Mouse (Mus musculus): ENCODE results near the gene Cmc2. TPM values are rescaled to one million over a fixed set of nuclear protein-coding genes. Genes with fewer than 3 reads are reported as not detected.

Cmc2 gene
- total and polyA plus RNA-seq, 3 experiments: 11.1 to 123 (median 39.7) TPM

GRCm38 (mm10) chr8:116922060-116922757 is 954 bp upstream of the Cmc2 start:
- no peaks in the 10 kb centered on the region for H3K9me3 ChIP-seq (replicated peaks)
- TF ChIP-seq POLR2AphosphoS5 (IDR thresholded peaks at IDR 0.05; ENCODE audit: insufficient replicate concordance, low read depth, low read length) (no peak), CTCF (IDR thresholded peaks at IDR 0.05; ENCODE audit: low read depth, low read length) (no peak), GATA2 (IDR thresholded peaks at IDR 0.05; ENCODE audit: borderline replicate concordance, low read depth, low read length) (no peak), GATA1 (IDR thresholded peaks at IDR 0.05; ENCODE audit: borderline replicate concordance, low read length) (no peak), TAL1 (conservative IDR thresholded peaks at IDR 0.05; ENCODE audit: low read depth, low read length) (no peak)
- no peaks in the 10 kb centered on the region for H3K27me3 ChIP-seq (ENCODE audit: insufficient read depth, low read length)
- DNase-seq (ENCODE audit: low spot score): no peak
- no peak for ATAC-seq (ENCODE audit: extremely low read depth, insufficient number of reproducible peaks, low FRiP score, poor library complexity, severe bottlenecking)
- H3K4me3 ChIP-seq (ENCODE audit: low read depth, low read length): peak overlapping the region; percentile 89
- H3K4me1 ChIP-seq (ENCODE audit: insufficient read depth, low read depth, low read length): peaks cover 30% of the 10 kb centered on the region
- H3K36me3 ChIP-seq (replicated peaks): peaks cover 61% of the 10 kb centered on the region

DNA sequence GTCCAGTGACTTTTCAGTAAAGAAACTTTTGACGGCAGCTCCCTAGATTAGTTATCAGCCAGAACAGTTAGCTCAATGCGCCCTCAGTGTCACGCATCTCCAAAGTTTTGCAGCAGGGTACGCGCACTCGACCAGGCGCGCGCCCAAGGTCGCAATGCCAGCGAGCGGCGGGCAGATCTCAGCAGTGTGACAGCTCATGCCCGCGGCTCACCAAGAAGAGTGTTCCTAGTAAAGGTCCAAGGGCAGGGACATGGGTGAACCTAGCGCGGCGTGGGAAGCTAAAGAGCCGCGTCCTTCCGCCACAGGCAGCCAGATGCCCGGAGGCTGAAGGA is 284 bp downstream of the Cmc2 start:
- Histone ChIP-seq H3K4me3 (ENCODE audit: low read depth, low read length) (peak overlapping the region; percentile 89), H3K27me3 (ENCODE audit: insufficient read depth, low read length) (no peaks in the 10 kb centered on the region), H3K4me1 (ENCODE audit: insufficient read depth, low read depth, low read length) (peaks cover 33% of the 10 kb centered on the region), H3K9me3 (replicated peaks) (no peaks in the 10 kb centered on the region), H3K36me3 (replicated peaks) (peaks cover 60% of the 10 kb centered on the region)
- TF ChIP-seq GATA1 (IDR thresholded peaks at IDR 0.05; ENCODE audit: borderline replicate concordance, low read length): no peak
- no peak for TF ChIP-seq POLR2AphosphoS5 (IDR thresholded peaks at IDR 0.05; ENCODE audit: insufficient replicate concordance, low read depth, low read length)
- TF ChIP-seq CTCF (IDR thresholded peaks at IDR 0.05; ENCODE audit: low read depth, low read length): no peak
- TF ChIP-seq GATA2 (IDR thresholded peaks at IDR 0.05; ENCODE audit: borderline replicate concordance, low read depth, low read length): no peak
- no peak for TF ChIP-seq TAL1 (conservative IDR thresholded peaks at IDR 0.05; ENCODE audit: low read depth, low read length)
- peak; percentile 37 for ATAC-seq (ENCODE audit: extremely low read depth, insufficient number of reproducible peaks, low FRiP score, poor library complexity, severe bottlenecking)
- DNase-seq (ENCODE audit: low spot score): no peak

GRCm38 (mm10) chr8:116905836-116906235 is 15.4 kb downstream of the Cmc2 start:
- Histone ChIP-seq H3K36me3 (replicated peaks) (peaks cover 61% of the 10 kb centered on the region), H3K4me1 (ENCODE audit: insufficient read depth, low read depth, low read length) (peaks cover 3% of the 10 kb centered on the region; the same call in 1 of the 2 replicates), H3K9me3 (replicated peaks) (no peaks in the 10 kb centered on the region), H3K4me3 (ENCODE audit: low read depth, low read length) (no peak overlapping the region), H3K27me3 (ENCODE audit: insufficient read depth, low read length) (no peaks in the 10 kb centered on the region)
- DNase-seq (ENCODE audit: low spot score) (no peak), ATAC-seq (ENCODE audit: extremely low read depth, insufficient number of reproducible peaks, low FRiP score, poor library complexity, severe bottlenecking) (no peak)
- TF ChIP-seq TAL1 (conservative IDR thresholded peaks at IDR 0.05; ENCODE audit: low read depth, low read length) (no peak), POLR2AphosphoS5 (IDR thresholded peaks at IDR 0.05; ENCODE audit: insufficient replicate concordance, low read depth, low read length) (no peak), GATA2 (IDR thresholded peaks at IDR 0.05; ENCODE audit: borderline replicate concordance, low read depth, low read length) (no peak), GATA1 (IDR thresholded peaks at IDR 0.05; ENCODE audit: borderline replicate concordance, low read length) (no peak), CTCF (IDR thresholded peaks at IDR 0.05; ENCODE audit: low read depth, low read length) (no peak)

- no peaks in the 10 kb centered on the region for H3K27me3 ChIP-seq (ENCODE audit: insufficient read depth, low read length)
- H3K36me3 ChIP-seq (replicated peaks): peaks cover 55% of the 10 kb centered on the region
- H3K4me1 ChIP-seq (ENCODE audit: insufficient read depth, low read depth, low read length): peaks cover 3% of the 10 kb centered on the region; the same call in 1 of the 2 replicates
- H3K9me3 ChIP-seq (replicated peaks): no peaks in the 10 kb centered on the region
- DNase-seq (ENCODE audit: low spot score): no peak
- no peak overlapping the region for H3K4me3 ChIP-seq (ENCODE audit: low read depth, low read length)
- no peak for TF ChIP-seq GATA1 (IDR thresholded peaks at IDR 0.05; ENCODE audit: borderline replicate concordance, low read length)
- TF ChIP-seq POLR2AphosphoS5 (IDR thresholded peaks at IDR 0.05; ENCODE audit: insufficient replicate concordance, low read depth, low read length): no peak
- TF ChIP-seq CTCF (IDR thresholded peaks at IDR 0.05; ENCODE audit: low read depth, low read length): no peak
- no peak for TF ChIP-seq GATA2 (IDR thresholded peaks at IDR 0.05; ENCODE audit: borderline replicate concordance, low read depth, low read length)
- TF ChIP-seq TAL1 (conservative IDR thresholded peaks at IDR 0.05; ENCODE audit: low read depth, low read length): no peak
- no peak for ATAC-seq (ENCODE audit: extremely low read depth, insufficient number of reproducible peaks, low FRiP score, poor library complexity, severe bottlenecking)
These were observed 16.0 kb downstream of the Cmc2 start for GRCm38 (mm10) chr8:116905252-116905651.

- no peaks in the 10 kb centered on the region for H3K9me3 ChIP-seq (replicated peaks)
- no peak overlapping the region for H3K4me3 ChIP-seq (ENCODE audit: low read depth, low read length)
- ATAC-seq (ENCODE audit: extremely low read depth, insufficient number of reproducible peaks, low FRiP score, poor library complexity, severe bottlenecking): no peak
- H3K36me3 ChIP-seq (replicated peaks): peaks cover 50% of the 10 kb centered on the region
- no peaks in the 10 kb centered on the region for H3K27me3 ChIP-seq (ENCODE audit: insufficient read depth, low read length)
- no peak for DNase-seq (ENCODE audit: low spot score)
- TF ChIP-seq POLR2AphosphoS5 (IDR thresholded peaks at IDR 0.05; ENCODE audit: insufficient replicate concordance, low read depth, low read length) (no peak), CTCF (IDR thresholded peaks at IDR 0.05; ENCODE audit: low read depth, low read length) (no peak), GATA2 (IDR thresholded peaks at IDR 0.05; ENCODE audit: borderline replicate concordance, low read depth, low read length) (no peak), GATA1 (IDR thresholded peaks at IDR 0.05; ENCODE audit: borderline replicate concordance, low read length) (no peak), TAL1 (conservative IDR thresholded peaks at IDR 0.05; ENCODE audit: low read depth, low read length) (no peak)
- H3K4me1 ChIP-seq (ENCODE audit: insufficient read depth, low read depth, low read length): peaks cover 3% of the 10 kb centered on the region; the same call in 1 of the 2 replicates
These were observed 16.5 kb downstream of the Cmc2 start for GRCm38 (mm10) chr8:116904736-116905135.

GRCm38 (mm10) chr8:116895521-116895920 is 25.7 kb downstream of the Cmc2 start:
- Histone ChIP-seq H3K36me3 (replicated peaks) (peaks cover 40% of the 10 kb centered on the region), H3K9me3 (replicated peaks) (peaks cover 4% of the 10 kb centered on the region), H3K4me1 (ENCODE audit: insufficient read depth, low read depth, low read length) (no peaks in the 10 kb centered on the region), H3K4me3 (ENCODE audit: low read depth, low read length) (no peak overlapping the region), H3K27me3 (ENCODE audit: insufficient read depth, low read length) (no peaks in the 10 kb centered on the region)
- DNase-seq (ENCODE audit: low spot score): no peak
- no peak for ATAC-seq (ENCODE audit: extremely low read depth, insufficient number of reproducible peaks, low FRiP score, poor library complexity, severe bottlenecking)
- TF ChIP-seq POLR2AphosphoS5 (IDR thresholded peaks at IDR 0.05; ENCODE audit: insufficient replicate concordance, low read depth, low read length): no peak
- no peak for TF ChIP-seq CTCF (IDR thresholded peaks at IDR 0.05; ENCODE audit: low read depth, low read length)
- TF ChIP-seq GATA1 (IDR thresholded peaks at IDR 0.05; ENCODE audit: borderline replicate concordance, low read length): no peak
- no peak for TF ChIP-seq TAL1 (conservative IDR thresholded peaks at IDR 0.05; ENCODE audit: low read depth, low read length)
- TF ChIP-seq GATA2 (IDR thresholded peaks at IDR 0.05; ENCODE audit: borderline replicate concordance, low read depth, low read length): no peak
